Mouse (Mus musculus) lung, embryonic 14.5 days (tissue): ENCODE results near the gene Pnpla1. TPM values are rescaled to one million over a fixed set of nuclear protein-coding genes. Genes with fewer than 3 reads are reported as not detected.
A peak's percentile ranks its signal among the peaks of the same experiment; 100 is the strongest.

Experiments
- ATAC-seq: fragments of 200-750 bp; cut with Nextera tagmentation; 2 replicates; pipeline ENCODE4 v1.8.0; 2017; ENCODE audit warnings: mild to moderate bottlenecking, moderate TSS enrichment, moderate library complexity; ENCODE audit not compliant: insufficient read depth
- DNase-seq: peaks from one replicate; pipeline ENCODE4 v3.0.0-alpha.2; 2015
- H3K27ac ChIP-seq: fragments of 300-500 bp; sonication (generic); 2 replicates; pipeline ENCODE4 v1.5.1; 2014; ENCODE audit warnings: low read depth, mild to moderate bottlenecking, moderate library complexity
- H3K27me3 ChIP-seq: fragments of 300-500 bp; sonication (generic); 2 replicates; pipeline ENCODE4 v1.6.1; 2014; ENCODE audit warnings: low read length, control low read depth; ENCODE audit not compliant: insufficient read depth
- H3K36me3 ChIP-seq: fragments of 300-500 bp; sonication (generic); 2 replicates; pipeline ENCODE4 v1.6.1; 2014; ENCODE audit warnings: control low read depth; ENCODE audit not compliant: insufficient read depth
- H3K4me1 ChIP-seq: fragments of 300-500 bp; sonication (generic); 2 replicates; pipeline ENCODE4 v1.6.1; 2014; ENCODE audit warnings: antibody characterized with exemption, control low read depth; ENCODE audit not compliant: insufficient read depth
- H3K4me2 ChIP-seq: fragments of 300-500 bp; sonication (generic); 2 replicates; pipeline ENCODE4 v1.6.1; 2014; ENCODE audit warnings: mild to moderate bottlenecking
- H3K4me3 ChIP-seq: fragments of 300-500 bp; sonication (generic); 2 replicates; pipeline ENCODE4 v1.5.1; 2014; ENCODE audit warnings: low read depth, low read length
- H3K9ac ChIP-seq: fragments of 300-500 bp; sonication (generic); 2 replicates; pipeline ENCODE4 v1.6.1; 2014
- H3K9me3 ChIP-seq: fragments of 300-500 bp; sonication (generic); 2 replicates; pipeline ENCODE4 v1.6.1; 2016; ENCODE audit warnings: low read depth, low read length, control low read depth
- CTCF ChIP-seq: IDR thresholded peaks from 2 replicates; pipeline ENCODE4 v1.5.1; 2016; ENCODE audit warnings: antibody characterized with exemption, low read depth
- WGBS: fragments of 180-500 bp; shearing (Covaris S2); extraction: QIAGEN DNeasy Blood & Tissue Kit; methylation state at CpG from one replicate; pipeline ENCODE4 v1.1.7; 2014; 5-methylcytosine and 5-hydroxymethylcytosine counted together
- polyA plus RNA-seq: library from polyadenylated mRNA; unstranded; fragments of >200 nt; fragmentation: Nextera tagmentation; extraction: Ambion mirVana; gene quantifications from 2 replicates; pipeline ENCODE4 v1.2.1, GENCODE M21; 2014

Pnpla1 gene
- polyA plus RNA-seq, 1 experiment from 2014 or later = 0.05 TPM

DNA sequence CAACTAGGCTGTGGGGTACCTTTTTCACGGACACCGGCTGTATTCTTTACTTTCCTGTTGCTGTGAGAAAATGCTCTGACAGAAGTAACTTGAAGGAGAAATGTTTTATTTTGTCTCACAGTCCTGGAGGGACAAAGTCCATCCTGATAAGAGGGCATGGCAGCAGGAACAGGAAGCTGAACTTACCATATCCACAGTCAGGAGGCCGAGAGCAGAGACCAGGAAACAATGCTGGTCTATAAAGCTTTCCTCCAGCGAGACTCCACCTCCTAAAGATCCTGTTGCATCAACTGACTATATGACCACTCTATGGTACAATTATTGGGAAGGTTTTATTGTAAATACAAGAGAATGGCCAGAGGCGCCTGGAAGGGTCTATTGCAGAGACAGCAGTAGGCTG lies 14.5 kb upstream of the Pnpla1 start:
- no peak for ATAC-seq
- no peaks in the 10 kb centered on the region for H3K27me3 ChIP-seq
- no peak overlapping the region for H3K27ac ChIP-seq
- no peak for TF ChIP-seq CTCF
- 80% methylated on average over 5 of the region's 5 CpGs for WGBS
- peaks cover 9% of the 10 kb centered on the region for H3K36me3 ChIP-seq
- no peak overlapping the region for H3K4me3 ChIP-seq
- H3K4me1 ChIP-seq = no peaks in the 10 kb centered on the region
- no peak overlapping the region for H3K4me2 ChIP-seq
- DNase-seq = no peak
- no peak overlapping the region for H3K9ac ChIP-seq
- peaks cover 4% of the 10 kb centered on the region; the same call in 1 of the 2 replicates for H3K9me3 ChIP-seq

GRCm38 (mm10) chr17:28846974-28847617 lies 11.1 kb upstream of the Pnpla1 start:
- H3K4me3 ChIP-seq = no peak overlapping the region
- WGBS = 22% methylated on average over 11 of the region's 11 CpGs
- no peak overlapping the region for H3K9ac ChIP-seq
- ATAC-seq (0 out of 2 replicates have a peak, but pooled peaks have one; percentile 47), DNase-seq (no peak)
- H3K27ac ChIP-seq = no peak overlapping the region; the same call in 1 of the 2 replicates
- H3K4me2 ChIP-seq = no peak overlapping the region
- H3K27me3 ChIP-seq = no peaks in the 10 kb centered on the region
- H3K36me3 ChIP-seq = no peaks in the 10 kb centered on the region
- no peaks in the 10 kb centered on the region for H3K9me3 ChIP-seq
- TF ChIP-seq CTCF = no peak
- H3K4me1 ChIP-seq = no peaks in the 10 kb centered on the region

GRCm38 (mm10) chr17:28850511-28850910 lies 7.7 kb upstream of the Pnpla1 start:
- no peak for ATAC-seq
- Histone ChIP-seq H3K9me3 (no peaks in the 10 kb centered on the region), H3K27me3 (no peaks in the 10 kb centered on the region), H3K4me1 (no peaks in the 10 kb centered on the region), H3K4me2 (no peak overlapping the region), H3K9ac (no peak overlapping the region), H3K27ac (no peak overlapping the region), H3K4me3 (no peak overlapping the region), H3K36me3 (no peaks in the 10 kb centered on the region)
- no peak for DNase-seq
- no peak for TF ChIP-seq CTCF
- WGBS = 84% methylated on average over 5 of the region's 5 CpGs

GRCm38 (mm10) chr17:28854377-28854776 lies 3.8 kb upstream of the Pnpla1 start:
- no peak overlapping the region for H3K9ac ChIP-seq
- H3K4me1 ChIP-seq = no peaks in the 10 kb centered on the region
- H3K4me2 ChIP-seq = no peak overlapping the region
- no peaks in the 10 kb centered on the region for H3K36me3 ChIP-seq
- no peaks in the 10 kb centered on the region for H3K27me3 ChIP-seq
- H3K9me3 ChIP-seq = peaks cover 7% of the 10 kb centered on the region; the same call in 1 of the 2 replicates
- TF ChIP-seq CTCF = no peak
- H3K4me3 ChIP-seq = no peak overlapping the region
- no peak overlapping the region for H3K27ac ChIP-seq
- WGBS = 81% methylated on average over 7 of the region's 7 CpGs
- ATAC-seq (no peak), DNase-seq (no peak)

DNA sequence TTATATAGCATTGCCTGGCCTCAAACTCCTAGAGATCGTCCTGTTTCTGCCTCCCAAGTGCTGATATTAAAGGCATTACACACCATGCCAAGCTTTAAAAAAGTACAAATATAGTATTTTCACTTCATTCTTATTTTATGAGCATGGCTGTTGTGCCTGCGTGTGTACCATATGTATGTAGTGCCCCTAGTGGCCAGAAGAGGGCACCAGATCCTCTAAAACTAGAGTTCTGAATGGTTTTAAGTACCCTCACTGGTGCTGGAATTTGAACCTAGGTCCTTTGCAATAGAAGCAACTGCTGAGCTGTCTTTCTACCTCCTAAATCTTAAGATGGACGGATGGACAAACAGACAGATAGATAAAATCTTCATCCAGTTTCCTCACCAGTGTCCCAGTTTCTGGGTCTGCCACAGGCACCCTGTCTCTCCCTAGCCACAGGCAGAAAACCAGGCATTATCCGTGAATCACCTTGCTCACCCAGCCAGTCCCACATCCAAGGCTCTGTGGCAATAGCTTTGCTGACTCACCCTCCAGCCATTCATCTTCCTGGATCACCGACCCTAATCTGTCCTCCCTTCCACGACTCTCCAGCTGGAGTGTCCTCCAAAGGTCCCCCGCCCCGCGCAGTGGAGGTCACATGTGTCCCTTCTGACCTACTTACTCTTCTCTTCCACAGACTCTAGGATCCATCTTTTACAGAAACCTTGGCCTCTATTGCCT lies 2.9 kb upstream of the Pnpla1 start:
- Histone ChIP-seq H3K4me1 (no peaks in the 10 kb centered on the region), H3K27ac (no peak overlapping the region), H3K9ac (no peak overlapping the region), H3K4me3 (no peak overlapping the region), H3K9me3 (peaks cover 7% of the 10 kb centered on the region; the same call in 1 of the 2 replicates), H3K27me3 (no peaks in the 10 kb centered on the region), H3K36me3 (no peaks in the 10 kb centered on the region), H3K4me2 (no peak overlapping the region)
- peak; percentile 47 for TF ChIP-seq CTCF
- 67% methylated on average over 9 of the region's 9 CpGs for whole genome bisulfite sequencing
- peak; percentile 55 for DNase-seq
- no peak for ATAC-seq

DNA sequence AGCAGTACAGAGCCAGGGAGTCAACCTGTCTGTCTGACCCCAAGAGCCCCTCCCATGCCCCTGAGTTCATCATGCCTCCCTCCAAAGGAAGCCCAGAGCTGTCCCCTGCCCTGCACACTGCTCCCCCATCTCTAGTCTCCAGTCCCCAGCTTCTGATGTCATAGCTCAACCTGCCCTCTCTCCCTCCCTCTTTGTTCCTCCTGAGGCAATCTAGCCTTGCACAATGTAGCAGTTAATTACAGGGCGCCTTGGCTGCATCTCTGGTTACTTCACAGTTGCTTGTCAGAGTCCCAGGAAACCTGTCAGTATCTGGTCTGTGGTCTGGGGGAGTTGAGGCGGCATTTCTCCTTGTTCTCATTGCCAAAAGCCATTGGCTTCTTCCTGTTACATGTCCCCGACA lies 2.2 kb upstream of the Pnpla1 start:
- H3K27me3 ChIP-seq = no peaks in the 10 kb centered on the region
- H3K27ac ChIP-seq = no peak overlapping the region
- no peaks in the 10 kb centered on the region for H3K36me3 ChIP-seq
- TF ChIP-seq CTCF = no peak
- no peak overlapping the region for H3K4me3 ChIP-seq
- WGBS = 60% methylated on average over 3 of the region's 3 CpGs
- no peak overlapping the region for H3K9ac ChIP-seq
- no peak for ATAC-seq
- DNase-seq = no peak
- H3K4me1 ChIP-seq = no peaks in the 10 kb centered on the region
- peaks cover 7% of the 10 kb centered on the region; the same call in 1 of the 2 replicates for H3K9me3 ChIP-seq
- H3K4me2 ChIP-seq = no peak overlapping the region

DNA sequence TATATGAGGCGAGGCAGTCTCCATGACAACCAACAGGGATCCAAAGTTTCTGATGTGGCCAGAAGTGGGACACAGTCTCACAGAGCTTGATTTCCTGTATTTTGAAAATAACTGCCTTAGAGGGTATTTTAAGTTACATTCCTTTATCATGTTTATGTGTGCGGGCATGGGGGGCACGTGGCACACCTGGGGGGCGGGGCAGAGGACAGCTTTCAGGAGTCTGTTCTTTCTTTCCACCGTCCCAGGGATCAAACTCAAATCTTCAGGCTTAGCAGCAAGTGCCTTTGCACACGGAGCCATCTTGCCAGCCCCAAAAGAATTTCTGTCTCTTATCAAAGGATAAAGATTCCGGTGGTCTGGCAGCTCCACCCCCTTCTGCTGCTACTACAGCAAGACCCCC lies 5.7 kb downstream of the Pnpla1 start:
- TF ChIP-seq CTCF = no peak
- Histone ChIP-seq H3K4me2 (no peak overlapping the region), H3K36me3 (no peaks in the 10 kb centered on the region), H3K4me3 (no peak overlapping the region), H3K27ac (no peak overlapping the region), H3K9me3 (no peaks in the 10 kb centered on the region), H3K27me3 (no peaks in the 10 kb centered on the region), H3K4me1 (no peaks in the 10 kb centered on the region), H3K9ac (no peak overlapping the region)
- 55% methylated on average over 7 of the region's 7 CpGs for WGBS
- DNase-seq = no peak
- ATAC-seq = no peak
